Mouse (Mus musculus): ENCODE data around the gene Gng7. TPM values are rescaled to one million over a fixed set of nuclear protein-coding genes. Genes with fewer than 3 reads are reported as not detected.

Gng7 gene
- total and polyA plus RNA-seq, 3 experiments = 0.50 to 0.68 (median 0.63) TPM

DNA sequence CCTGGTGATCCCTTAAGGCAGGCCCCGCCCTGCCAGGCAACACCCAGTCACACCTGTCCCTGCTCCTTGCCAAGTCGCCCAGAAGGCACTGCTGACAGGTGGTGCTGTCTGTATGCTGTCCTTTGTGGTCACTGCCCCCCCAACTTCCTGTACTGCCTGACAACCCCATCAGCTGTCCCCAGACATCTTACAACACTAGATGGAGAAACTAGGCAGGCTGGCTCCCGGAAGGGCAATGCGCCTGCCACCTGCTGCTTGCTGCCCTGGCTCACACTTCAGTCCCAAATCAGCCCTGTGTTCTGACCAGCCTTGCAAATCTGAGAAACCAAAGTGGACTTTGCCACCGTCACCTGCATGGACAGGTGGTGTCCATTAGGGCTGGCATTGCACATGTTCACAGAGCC, 100.5 kb downstream of the Gng7 start:
- Histone ChIP-seq H3K9ac (ENCODE audit: low read depth, low read length) (no peak overlapping the region), H3K79me2 (replicated peaks; ENCODE audit: control insufficient read depth, insufficient read depth, low read length) (no peaks in the 10 kb centered on the region), H3K27ac (no peak overlapping the region), H3K36me3 (ENCODE audit: control insufficient read depth, insufficient read depth, low read length) (no peaks in the 10 kb centered on the region), H3K27me3 (ENCODE audit: control insufficient read depth, insufficient read depth, low read length) (no peaks in the 10 kb centered on the region), H3K4me3 (no peak overlapping the region), H3K4me1 (ENCODE audit: control insufficient read depth, insufficient read depth, low read length) (peaks cover 2% of the 10 kb centered on the region; the same call in 1 of the 2 replicates)
- 85% methylated on average over 5 of the region's 5 CpGs for WGBS
- intact Hi-C loops (cut with DNase I) = no loop called here
- TF ChIP-seq POLR2A (IDR thresholded peaks at IDR 0.05; ENCODE audit: insufficient read depth, low read depth, low read length) (no peak), CTCF (IDR thresholded peaks at IDR 0.05) (no peak)
- DNase-seq = no peak

DNA sequence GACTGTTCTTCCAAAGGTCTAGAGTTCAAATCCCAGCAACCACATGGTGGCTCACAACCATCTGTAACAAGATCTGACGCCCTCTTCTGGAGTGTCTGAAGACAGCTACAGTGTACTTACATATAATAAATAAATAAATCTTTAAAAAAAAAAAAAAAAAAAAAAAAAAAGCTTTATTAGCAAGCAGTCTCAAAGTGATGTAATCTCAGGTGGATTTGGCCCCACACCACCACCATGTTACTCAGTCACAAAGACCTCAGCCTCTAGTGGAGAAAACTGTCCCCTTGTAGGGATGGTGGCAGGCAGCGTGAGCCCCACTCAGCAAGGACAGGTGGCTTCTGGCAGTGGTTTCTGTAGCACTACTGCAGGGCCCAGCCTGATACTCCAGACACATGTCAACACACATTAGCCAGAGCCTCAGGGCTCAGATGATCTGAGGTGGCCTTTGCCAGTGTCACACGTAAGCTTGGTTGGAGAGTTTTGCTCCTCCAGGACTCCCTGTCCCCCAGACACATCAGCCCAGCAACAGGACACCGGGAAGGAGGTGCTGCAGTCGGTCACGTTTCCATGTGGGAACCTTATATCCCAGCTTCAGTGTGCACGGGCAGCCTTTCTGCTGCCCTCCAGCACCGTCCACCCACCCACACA, 101.3 kb downstream of the Gng7 start:
- WGBS = 80% methylated on average over 7 of the region's 8 CpGs
- no peak overlapping the region for H3K9ac ChIP-seq (ENCODE audit: low read depth, low read length)
- H3K79me2 ChIP-seq (replicated peaks; ENCODE audit: control insufficient read depth, insufficient read depth, low read length) = no peaks in the 10 kb centered on the region
- H3K4me1 ChIP-seq (ENCODE audit: control insufficient read depth, insufficient read depth, low read length) = peaks cover 2% of the 10 kb centered on the region; the same call in 1 of the 2 replicates
- intact Hi-C loops (cut with DNase I) = no loop called here
- H3K4me3 ChIP-seq = no peak overlapping the region
- no peaks in the 10 kb centered on the region for H3K36me3 ChIP-seq (ENCODE audit: control insufficient read depth, insufficient read depth, low read length)
- no peaks in the 10 kb centered on the region for H3K27me3 ChIP-seq (ENCODE audit: control insufficient read depth, insufficient read depth, low read length)
- no peak overlapping the region for H3K27ac ChIP-seq
- no peak for DNase-seq
- no peak for TF ChIP-seq CTCF (IDR thresholded peaks at IDR 0.05)
- TF ChIP-seq EP300 (IDR thresholded peaks at IDR 0.05; ENCODE audit: insufficient read depth, low read depth, low read length) = no peak
- no peak for TF ChIP-seq POLR2A (IDR thresholded peaks at IDR 0.05; ENCODE audit: insufficient read depth, low read depth, low read length)

DNA sequence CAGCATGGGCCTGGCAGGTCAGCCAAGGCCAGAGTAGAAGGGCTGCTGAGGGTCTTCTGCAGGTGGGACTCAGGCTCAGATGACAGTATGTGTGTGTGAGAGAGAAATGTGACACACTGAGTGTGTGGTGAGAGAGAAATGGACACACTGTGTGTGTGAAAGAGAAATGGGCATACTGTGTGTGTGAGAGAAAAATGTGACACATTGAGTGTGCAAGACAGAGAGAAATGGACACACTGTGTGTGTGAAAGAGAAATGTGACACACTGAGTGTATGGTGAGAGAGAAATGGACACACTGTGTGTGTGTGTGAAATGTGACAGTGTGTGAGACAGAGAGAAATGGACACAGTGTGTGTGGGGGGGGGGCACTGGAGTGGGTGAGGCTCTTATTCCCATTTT, 102.9 kb downstream of the Gng7 start:
- DNase-seq = no peak
- Histone ChIP-seq H3K79me2 (replicated peaks; ENCODE audit: control insufficient read depth, insufficient read depth, low read length) (no peaks in the 10 kb centered on the region), H3K27ac (no peak overlapping the region), H3K4me3 (no peak overlapping the region), H3K27me3 (ENCODE audit: control insufficient read depth, insufficient read depth, low read length) (no peaks in the 10 kb centered on the region), H3K9ac (ENCODE audit: low read depth, low read length) (no peak overlapping the region), H3K4me1 (ENCODE audit: control insufficient read depth, insufficient read depth, low read length) (no peaks in the 10 kb centered on the region), H3K36me3 (ENCODE audit: control insufficient read depth, insufficient read depth, low read length) (no peaks in the 10 kb centered on the region)
- no peak for TF ChIP-seq EP300 (IDR thresholded peaks at IDR 0.05; ENCODE audit: insufficient read depth, low read depth, low read length)
- intact Hi-C loops (cut with DNase I) = no loop called here

DNA sequence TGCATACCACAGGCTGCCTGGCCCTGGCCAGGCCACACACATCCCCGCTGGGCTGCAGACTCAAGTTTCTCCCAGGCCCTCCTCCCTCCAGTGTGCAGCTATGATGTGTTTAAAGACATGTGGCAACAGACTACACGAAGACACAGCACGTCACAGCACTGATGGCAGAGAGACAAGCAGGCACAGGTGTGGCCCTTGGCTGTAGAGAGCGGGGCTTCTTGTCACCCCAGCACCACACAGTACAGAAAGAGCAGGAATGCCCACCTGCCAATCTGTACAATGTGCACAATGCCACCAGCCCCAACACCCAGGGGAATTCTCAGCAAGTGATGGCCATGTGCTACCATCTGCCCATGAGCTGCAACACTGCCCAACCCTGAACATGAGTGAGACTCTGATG, 103.4 kb downstream of the Gng7 start:
- DNase-seq = no peak
- Histone ChIP-seq H3K4me3 (no peak overlapping the region), H3K79me2 (replicated peaks; ENCODE audit: control insufficient read depth, insufficient read depth, low read length) (no peaks in the 10 kb centered on the region), H3K27ac (no peak overlapping the region), H3K9ac (ENCODE audit: low read depth, low read length) (no peak overlapping the region), H3K36me3 (ENCODE audit: control insufficient read depth, insufficient read depth, low read length) (no peaks in the 10 kb centered on the region), H3K27me3 (ENCODE audit: control insufficient read depth, insufficient read depth, low read length) (no peaks in the 10 kb centered on the region), H3K4me1 (ENCODE audit: control insufficient read depth, insufficient read depth, low read length) (no peaks in the 10 kb centered on the region)
- WGBS = 89% methylated on average over 4 of the region's 4 CpGs
- intact Hi-C loops (cut with DNase I) = no loop called here
- TF ChIP-seq EP300 (IDR thresholded peaks at IDR 0.05; ENCODE audit: insufficient read depth, low read depth, low read length) (no peak), CTCF (IDR thresholded peaks at IDR 0.05) (no peak), POLR2A (IDR thresholded peaks at IDR 0.05; ENCODE audit: insufficient read depth, low read depth, low read length) (no peak)

DNA sequence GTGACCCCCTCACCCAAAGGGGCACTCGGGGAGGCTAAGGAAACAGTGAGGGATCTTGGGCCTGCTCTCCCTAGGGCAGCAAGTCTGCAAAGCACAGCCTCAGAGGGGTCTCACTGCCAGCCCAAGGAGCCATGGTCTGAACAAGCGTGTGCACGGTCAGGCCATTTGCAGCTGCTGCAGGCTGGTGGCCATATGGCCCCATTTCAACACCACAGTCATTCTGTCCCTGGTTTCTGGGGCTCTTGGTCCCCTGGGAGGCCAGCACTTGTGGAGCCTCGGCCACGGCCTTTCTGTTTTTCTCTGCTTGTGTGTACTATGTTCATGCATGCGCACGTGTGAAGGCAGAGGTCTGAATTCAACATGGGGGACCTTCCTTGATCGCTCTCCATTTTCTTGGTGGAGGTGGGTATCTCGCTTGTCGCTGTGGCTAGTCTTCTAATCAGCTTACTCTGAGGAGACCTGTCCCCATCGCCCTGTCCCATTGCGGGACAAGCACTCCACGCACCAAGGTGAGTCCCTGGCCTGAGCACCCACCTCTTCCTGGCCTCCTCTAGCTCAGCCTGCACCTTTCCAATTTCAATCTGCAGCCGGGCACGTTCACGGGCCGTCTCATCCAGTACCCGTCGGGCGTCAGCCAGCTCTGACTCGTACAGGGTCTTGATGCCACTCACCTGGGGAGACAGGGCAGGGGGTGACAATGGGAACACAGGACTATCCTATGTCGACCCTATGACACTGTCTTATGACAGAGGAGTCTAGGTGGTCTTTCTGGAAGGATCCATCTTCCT, 105.2 kb downstream of the Gng7 start:
- Histone ChIP-seq H3K36me3 (ENCODE audit: control insufficient read depth, insufficient read depth, low read length) (no peaks in the 10 kb centered on the region), H3K27ac (no peak overlapping the region), H3K27me3 (ENCODE audit: control insufficient read depth, insufficient read depth, low read length) (no peaks in the 10 kb centered on the region), H3K79me2 (replicated peaks; ENCODE audit: control insufficient read depth, insufficient read depth, low read length) (no peaks in the 10 kb centered on the region), H3K9ac (ENCODE audit: low read depth, low read length) (no peak overlapping the region), H3K4me1 (ENCODE audit: control insufficient read depth, insufficient read depth, low read length) (no peaks in the 10 kb centered on the region), H3K4me3 (no peak overlapping the region)
- no peak for DNase-seq
- 89% methylated on average over 22 of the region's 22 CpGs for WGBS
- no peak for TF ChIP-seq POLR2A (IDR thresholded peaks at IDR 0.05; ENCODE audit: insufficient read depth, low read depth, low read length)
- TF ChIP-seq CTCF (IDR thresholded peaks at IDR 0.05) = no peak
- no peak for TF ChIP-seq EP300 (IDR thresholded peaks at IDR 0.05; ENCODE audit: insufficient read depth, low read depth, low read length)
- intact Hi-C loops (cut with DNase I) = loop anchor here (10.0 kb wide), 1 partner anchor 585 kb away; the partner anchor contains the start of gene Ncln

DNA sequence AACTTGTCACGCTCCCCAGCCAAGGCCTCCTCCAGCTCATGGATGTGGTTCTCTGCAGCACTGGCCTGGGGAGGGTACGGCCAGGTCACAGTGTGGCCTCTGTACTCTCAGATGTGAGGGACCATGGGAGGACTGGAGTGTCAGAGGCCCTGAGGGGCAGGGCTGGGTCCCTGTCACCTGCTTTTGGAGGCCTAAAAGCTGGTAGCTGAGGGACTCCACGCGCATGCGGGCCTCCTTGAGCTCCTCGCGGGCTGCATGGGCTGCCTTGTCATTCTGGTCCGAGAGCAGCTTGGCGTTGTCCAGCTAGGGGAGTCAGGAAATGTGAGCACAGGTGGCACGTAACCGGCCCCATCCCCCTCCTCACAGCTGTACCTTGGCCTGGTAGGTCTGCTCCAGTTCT, 110.0 kb downstream of the Gng7 start:
- Histone ChIP-seq H3K9ac (ENCODE audit: low read depth, low read length) (no peak overlapping the region), H3K27me3 (ENCODE audit: control insufficient read depth, insufficient read depth, low read length) (no peaks in the 10 kb centered on the region), H3K27ac (no peak overlapping the region), H3K36me3 (ENCODE audit: control insufficient read depth, insufficient read depth, low read length) (no peaks in the 10 kb centered on the region), H3K4me3 (no peak overlapping the region), H3K79me2 (replicated peaks; ENCODE audit: control insufficient read depth, insufficient read depth, low read length) (no peaks in the 10 kb centered on the region), H3K4me1 (ENCODE audit: control insufficient read depth, insufficient read depth, low read length) (peaks cover 6% of the 10 kb centered on the region)
- no peak for DNase-seq
- intact Hi-C loops (cut with DNase I) = loop anchor here (10.0 kb wide), 1 partner anchor 590 kb away; the partner anchor contains the start of gene Ncln
- TF ChIP-seq POLR2A (IDR thresholded peaks at IDR 0.05; ENCODE audit: insufficient read depth, low read depth, low read length) (no peak), EP300 (IDR thresholded peaks at IDR 0.05; ENCODE audit: insufficient read depth, low read depth, low read length) (no peak), CTCF (IDR thresholded peaks at IDR 0.05) (no peak)
- WGBS = 92% methylated on average over 11 of the region's 11 CpGs
